Mouse (Mus musculus): ENCODE measurements around the gene Csrnp1. TPM values are rescaled to one million over a fixed set of nuclear protein-coding genes. Genes with fewer than 3 reads are reported as not detected.

Gene Csrnp1
- total RNA-seq, 2 experiments from 2014 or later: 2.7 to 3.2 TPM

DNA sequence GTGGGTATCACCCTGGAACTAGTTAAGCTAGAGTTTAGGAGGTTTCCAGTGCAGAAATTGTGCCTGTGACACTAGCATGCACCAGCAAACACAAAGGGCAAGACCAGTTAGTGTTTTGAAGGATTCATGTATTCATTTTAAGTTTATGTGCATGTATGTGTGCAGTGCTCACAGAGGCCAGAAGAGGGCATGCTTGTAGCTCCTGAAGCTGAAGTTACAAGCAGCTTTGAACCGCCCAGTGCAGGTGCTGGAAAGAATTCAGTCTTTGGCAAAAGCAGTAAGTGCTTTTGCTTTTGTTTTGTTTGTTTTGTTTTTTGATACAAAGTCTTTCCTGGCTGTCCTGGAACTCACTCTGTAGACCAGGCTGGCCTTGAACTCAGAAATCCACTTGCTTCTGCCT lies 23.4 kb upstream of the Csrnp1 start:
- no peak for ATAC-seq (replicated peaks; ENCODE audit: low FRiP score, poor library complexity, severe bottlenecking)

DNA sequence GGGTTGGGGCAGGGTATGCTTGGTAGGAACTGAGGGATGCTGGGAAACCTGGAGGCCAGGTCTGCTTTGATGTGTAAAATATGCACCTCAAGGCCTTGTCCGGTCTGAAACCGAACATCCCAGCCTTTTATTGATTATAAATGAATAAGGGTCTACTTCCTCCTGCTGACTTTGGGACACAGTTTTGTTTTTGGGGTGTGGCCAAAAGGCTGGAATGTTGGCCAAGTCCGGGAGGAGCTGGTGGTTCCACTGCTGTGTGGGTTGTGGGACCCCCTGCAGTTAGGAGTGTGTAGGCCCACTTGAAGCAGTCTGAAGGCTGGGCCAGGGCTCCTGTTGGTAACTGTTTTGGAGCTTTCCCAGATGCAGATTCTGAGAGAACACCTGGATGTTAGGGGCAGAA lies 21.5 kb upstream of the Csrnp1 start:
- ATAC-seq (replicated peaks; ENCODE audit: low FRiP score, poor library complexity, severe bottlenecking): no peak

DNA sequence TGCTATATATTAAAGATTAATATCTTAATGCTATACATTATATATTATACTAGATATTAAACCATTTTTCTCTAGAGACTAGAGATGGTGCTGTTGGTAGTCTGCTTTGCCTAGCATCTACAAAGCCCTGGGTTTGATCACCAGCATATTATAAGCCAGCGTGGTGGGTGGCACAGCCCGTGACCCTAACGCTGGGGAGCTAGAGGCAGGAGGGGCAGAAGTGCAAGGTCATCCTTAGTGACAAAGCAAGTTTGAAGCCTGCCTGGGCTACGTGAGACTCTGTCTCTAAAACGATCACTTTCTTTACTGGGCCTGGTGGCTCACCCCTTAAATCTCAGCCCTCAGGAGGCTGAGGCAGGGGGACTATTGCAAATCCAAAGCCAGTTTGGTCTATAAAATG lies 18.4 kb upstream of the Csrnp1 start:
- no peak for ATAC-seq (replicated peaks; ENCODE audit: low FRiP score, poor library complexity, severe bottlenecking)

DNA sequence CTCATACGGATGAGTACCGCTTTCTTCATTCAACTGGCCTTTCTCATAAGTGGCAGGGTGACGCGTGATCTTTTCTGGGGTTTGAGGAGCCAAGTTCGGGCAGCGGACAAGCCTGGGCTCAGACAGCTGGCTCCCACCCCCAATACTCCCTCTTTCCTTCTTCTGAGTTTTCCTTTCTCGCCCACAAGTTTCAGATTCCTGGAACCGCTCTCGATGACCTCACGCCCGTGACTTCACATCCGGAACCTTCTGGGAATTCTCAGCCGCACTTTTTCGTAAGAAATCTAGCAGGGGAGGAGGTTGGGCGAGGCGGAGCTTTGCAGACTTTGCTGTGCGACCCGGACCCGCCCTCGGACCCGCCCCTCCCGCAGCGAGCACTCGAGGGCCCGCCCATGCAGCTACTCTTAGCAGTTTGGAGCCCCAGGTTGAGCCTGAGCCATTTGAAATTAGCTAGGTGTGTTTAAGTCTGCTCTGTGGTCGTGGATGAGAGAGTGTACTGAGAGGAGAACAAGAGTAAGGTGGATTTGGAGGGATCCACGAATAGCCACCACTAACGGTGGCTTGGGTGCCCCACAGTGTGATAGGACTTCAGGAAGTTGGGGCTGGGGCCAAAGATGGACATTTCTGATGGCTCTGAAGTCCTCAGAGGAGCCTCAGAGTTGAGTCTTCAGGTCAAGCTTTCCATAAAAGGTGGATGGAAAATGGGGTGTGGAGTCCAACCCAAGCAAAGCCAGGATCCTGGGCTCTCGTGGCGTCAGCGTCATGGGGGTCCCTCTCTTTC lies 17.7 kb upstream of the Csrnp1 start:
- ATAC-seq (replicated peaks; ENCODE audit: low FRiP score, poor library complexity, severe bottlenecking): no peak

DNA sequence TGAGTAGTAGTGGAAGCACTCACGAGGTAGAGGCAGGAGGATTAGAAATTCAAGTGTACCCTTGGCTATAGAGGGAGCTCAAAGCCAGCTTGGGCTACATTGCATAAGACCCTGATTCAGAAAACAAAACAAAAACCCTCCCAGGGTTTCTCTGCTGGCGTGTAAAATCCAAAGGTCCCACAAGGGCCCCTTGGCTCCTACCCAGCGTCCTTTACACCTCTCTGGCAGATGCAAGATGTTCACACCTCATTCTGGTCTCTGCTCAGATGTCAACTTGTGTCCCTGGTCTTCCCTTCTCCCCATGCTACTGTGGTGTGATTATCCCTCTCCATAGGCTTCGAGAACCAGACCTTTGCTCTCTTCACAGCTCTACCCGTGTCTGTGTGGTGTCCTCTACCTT lies 16.3 kb upstream of the Csrnp1 start:
- ATAC-seq (replicated peaks; ENCODE audit: low FRiP score, poor library complexity, severe bottlenecking): no peak

DNA sequence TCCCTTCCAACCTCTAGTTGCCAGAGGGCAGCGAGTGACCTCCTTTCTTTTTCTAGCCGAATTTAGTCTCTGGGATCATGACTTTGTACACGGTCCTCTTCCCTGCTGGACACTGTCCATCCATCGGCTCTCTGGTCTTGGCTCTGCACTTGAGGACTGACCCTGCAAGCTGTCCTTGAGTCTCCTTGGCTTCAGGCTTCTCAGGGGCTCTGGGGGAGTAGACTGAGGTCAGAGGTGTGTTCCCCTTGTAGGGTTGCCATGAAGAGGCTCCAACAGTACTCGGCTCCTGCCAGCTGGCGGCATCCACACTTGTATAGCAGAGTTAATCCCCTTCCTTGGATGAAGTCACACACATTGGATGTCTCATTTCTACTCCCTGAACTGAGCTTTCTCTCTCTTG lies 15.2 kb upstream of the Csrnp1 start:
- no peak for ATAC-seq (replicated peaks; ENCODE audit: low FRiP score, poor library complexity, severe bottlenecking)

DNA sequence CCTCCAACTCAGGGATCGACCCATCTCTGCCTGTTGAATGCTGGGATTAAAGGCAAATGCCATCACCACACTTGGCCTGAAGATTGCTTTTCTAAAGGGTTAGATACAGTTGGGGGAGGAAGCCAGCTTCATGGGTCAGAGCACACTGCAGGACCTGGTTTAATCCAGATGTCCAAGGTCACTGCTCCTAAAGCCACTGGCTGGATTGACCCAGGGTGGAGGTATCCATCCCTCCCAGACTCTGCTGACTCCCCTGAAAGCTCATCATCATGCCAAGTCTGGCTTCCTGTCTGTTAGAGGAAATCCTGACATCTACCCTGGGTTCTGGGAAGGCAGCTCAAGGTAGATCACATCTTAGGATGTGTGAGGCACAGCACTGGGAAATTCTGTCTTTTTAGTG lies 14.3 kb upstream of the Csrnp1 start:
- ATAC-seq (replicated peaks; ENCODE audit: low FRiP score, poor library complexity, severe bottlenecking): no peak

DNA sequence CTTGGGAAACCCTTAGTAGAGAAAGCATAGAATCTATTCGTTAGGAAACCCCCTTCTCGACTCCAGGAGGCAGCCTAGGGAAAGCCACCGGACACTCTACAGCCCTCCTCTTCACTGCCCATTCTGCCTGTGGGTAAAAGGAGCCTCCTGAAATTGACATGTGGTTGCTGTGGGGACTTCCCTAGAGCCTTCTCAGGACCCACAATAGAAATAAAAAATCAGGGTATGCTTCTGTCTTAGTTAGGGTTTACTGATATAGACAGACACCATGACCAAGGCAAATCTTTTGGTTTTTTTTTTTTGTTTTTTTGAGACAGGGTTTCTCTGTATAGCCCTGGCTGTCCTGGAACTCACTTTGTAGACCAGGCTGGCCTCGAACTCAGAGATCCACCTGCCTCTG lies 11.6 kb upstream of the Csrnp1 start:
- ATAC-seq (replicated peaks; ENCODE audit: low FRiP score, poor library complexity, severe bottlenecking): no peak

DNA sequence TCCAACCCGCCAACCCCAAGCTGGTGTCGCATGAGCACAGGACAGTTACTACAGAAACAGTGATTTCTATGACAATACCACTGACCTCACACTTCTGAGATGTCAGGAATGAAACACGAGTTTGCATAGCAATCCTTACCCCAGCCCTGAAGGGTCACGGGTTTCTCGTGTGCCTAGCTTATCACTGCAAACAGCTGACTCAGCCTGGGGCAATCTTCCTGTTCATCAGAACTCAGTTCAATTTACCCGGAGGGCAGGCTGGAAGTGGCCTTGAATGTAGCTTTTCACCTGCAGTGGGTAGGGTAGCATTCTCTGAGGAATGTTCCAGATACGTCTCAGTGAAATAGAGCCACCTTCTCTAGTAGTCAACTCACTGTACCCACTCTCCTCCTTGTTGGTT lies 9.7 kb upstream of the Csrnp1 start:
- ATAC-seq (replicated peaks; ENCODE audit: low FRiP score, poor library complexity, severe bottlenecking): no peak

DNA sequence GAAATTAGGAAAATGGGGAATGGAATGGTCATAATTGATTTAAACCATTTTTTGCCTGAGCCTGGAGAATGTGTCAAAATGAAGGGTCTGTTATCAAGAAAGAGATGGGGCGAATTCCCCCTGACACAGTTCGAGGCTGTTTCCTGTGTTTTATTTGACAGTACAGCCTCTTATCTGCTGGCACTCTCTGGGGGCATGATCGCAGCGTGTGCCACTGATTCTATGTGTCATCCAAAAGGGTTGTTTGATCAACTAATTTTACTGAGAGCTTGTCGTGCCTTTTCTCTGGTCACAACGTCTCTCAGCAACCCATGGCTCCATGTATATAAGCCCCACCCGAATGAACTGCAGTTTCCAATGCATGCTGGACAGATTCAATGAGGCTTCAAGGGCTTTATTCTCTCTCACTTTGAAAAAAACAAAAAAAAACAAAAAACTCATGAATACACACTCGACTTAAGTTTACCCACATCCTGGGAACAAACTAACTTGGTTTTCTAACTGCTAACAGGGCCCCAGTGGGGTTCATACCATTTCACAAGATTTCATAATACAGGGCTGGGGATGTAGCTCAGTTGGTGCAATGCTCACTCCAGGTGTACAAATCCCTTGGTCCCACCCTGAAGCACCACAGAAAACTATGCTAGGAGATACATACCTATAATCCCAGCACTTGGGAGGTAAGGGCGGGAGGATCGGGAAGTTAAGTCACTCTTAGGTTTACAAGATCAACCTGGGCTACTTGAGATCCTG lies 8.8 kb upstream of the Csrnp1 start:
- ATAC-seq (replicated peaks; ENCODE audit: low FRiP score, poor library complexity, severe bottlenecking): no peak

DNA sequence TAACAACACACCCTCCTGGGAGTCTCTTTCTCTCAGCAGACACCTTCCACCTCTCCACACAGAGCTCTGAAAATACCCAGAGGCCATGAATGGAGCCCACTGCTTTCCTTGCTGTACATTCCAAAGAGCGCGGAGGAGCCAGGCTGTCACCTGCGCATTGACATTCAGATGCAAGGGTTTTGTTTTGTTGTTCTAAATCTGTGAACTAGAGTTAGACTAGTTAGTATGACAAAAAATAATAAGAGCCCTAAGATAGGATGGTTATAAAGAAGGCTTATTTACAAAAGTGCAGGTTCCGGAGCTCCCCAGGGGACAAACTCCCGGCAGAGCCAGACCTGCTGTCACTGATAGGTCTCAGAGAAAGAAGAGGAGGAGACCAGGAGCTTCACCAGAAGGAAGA lies 6.9 kb upstream of the Csrnp1 start:
- no peak for ATAC-seq (replicated peaks; ENCODE audit: low FRiP score, poor library complexity, severe bottlenecking)

DNA sequence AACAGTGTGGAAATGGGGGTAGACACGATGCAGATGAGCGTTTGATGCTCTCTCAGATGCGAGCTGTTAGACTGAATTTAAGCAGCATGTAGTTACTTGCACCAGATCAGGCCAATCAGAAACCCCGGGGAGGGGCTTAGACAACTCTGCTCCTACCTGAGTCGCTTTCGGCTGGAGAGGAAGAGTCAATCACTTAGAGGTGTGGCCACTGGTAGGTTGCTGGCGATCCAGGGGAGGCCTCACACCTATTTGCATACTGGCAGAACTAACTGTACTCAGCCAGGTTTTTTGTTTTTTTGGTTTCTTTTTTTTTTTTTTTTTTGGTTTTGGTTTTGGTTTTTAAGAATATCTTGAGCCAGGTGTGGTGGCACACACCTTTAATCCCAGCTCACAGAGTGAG lies 3.8 kb upstream of the Csrnp1 start:
- ATAC-seq (replicated peaks; ENCODE audit: low FRiP score, poor library complexity, severe bottlenecking): no peak

DNA sequence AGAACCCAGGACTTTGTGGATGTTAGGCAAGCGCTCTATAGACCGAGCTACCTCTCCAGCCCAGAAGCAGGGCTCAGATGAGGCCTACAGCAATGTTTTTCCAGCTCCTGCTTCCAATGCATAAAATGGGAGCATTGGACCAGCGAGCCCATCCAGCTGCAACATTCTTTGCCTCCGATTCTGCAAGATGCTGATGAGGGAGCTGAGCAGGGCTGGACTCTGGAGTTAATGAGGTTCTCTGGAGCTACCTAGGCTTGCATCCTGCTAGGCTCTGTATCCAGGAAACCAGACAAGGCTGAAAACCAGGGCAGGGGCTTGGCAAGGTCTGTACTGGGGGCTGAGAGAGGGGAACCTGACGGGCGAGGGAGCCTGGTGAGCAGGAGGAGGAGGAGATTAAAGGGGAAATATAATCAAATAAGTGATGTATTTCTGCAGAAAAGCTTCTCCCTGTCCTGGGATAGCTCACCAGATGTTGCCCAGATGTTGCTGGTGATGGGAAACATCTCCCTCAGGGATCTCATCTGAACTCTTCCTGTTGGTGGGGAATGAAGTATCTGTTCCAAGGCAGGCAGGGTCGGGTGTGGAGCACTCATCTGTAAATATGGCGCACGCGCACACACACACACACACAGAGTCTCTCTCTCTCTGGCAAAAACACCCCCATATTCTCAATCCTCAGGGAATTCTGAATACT lies 1.6 kb upstream of the Csrnp1 start:
- no peak for ATAC-seq (replicated peaks; ENCODE audit: low FRiP score, poor library complexity, severe bottlenecking)

DNA sequence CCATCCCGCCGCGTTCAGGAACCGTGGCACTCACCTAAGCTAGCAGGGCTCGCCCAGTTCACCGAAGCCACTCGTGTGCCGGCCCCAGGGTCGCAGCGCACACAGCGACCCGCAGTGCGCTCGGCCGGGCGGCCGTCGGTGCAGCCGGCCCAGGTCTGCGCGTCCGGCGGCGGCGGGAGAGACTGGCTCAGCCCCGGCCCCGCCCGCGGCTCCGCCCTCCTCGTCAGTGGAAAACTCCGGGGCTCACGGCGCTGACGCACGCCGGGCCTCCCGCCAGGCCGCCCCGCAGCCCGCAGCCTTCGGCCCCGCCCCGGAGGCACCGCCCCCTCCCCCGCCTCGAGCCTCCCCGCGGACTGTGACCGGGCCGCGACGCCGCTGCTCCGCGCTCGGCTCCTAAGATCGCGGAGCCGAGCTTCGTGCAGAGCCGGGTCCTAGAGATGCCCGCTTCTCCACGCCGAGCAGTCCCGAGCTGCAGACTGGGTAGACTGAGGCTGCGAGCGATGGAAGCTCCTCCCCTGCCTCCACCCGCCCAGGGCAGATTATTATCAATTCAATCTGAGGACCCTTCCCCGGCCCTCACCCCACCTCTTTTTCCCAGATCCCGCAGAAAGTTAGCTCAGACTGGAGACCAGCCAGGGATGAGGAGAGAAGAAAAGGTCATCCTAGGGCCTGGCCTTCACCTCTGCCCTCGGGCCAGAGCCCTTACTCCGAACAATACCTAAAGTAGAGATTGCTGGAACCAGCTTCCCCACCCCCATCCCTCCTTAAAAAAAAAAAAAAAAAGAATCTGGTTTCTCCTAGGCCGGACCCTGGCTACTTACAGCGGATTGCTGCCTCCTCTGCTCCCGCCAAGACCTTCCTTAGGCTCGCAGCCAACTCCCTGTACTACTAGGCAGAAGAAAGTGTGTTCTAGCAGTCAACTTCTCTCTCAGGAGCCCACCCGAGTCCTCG lies 598 bp downstream of the Csrnp1 start:
- ATAC-seq (replicated peaks; ENCODE audit: low FRiP score, poor library complexity, severe bottlenecking): no peak

DNA sequence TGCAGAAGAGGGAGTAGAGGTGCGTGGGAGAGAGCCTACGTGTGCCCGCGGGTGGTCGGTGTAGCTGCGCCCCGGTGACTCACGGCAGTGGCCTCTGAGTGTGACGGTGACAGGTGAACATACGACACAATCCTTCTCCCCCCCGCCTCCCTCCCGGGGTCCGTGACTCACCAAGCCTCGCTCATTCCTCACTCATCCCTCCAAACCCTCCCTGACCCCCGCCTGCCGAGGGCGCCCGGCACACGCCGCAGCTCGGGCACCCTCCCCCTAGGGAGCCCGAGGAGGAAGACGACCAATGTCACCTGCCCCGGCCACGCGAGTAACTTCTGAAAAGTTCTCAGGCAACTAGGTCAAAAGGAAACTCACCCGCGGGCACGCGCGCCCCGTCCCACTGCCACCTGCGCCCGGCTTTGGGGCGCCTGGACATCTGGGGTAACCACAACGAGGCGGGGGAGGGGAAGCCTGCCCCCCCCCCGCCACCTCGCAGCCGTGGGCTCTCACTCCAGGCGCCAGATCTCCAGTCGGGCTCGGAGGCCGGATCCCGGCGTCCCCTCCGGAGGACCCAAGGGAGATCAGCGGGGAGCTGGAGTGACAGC lies 1.4 kb downstream of the Csrnp1 start:
- ATAC-seq (replicated peaks; ENCODE audit: low FRiP score, poor library complexity, severe bottlenecking): no peak

DNA sequence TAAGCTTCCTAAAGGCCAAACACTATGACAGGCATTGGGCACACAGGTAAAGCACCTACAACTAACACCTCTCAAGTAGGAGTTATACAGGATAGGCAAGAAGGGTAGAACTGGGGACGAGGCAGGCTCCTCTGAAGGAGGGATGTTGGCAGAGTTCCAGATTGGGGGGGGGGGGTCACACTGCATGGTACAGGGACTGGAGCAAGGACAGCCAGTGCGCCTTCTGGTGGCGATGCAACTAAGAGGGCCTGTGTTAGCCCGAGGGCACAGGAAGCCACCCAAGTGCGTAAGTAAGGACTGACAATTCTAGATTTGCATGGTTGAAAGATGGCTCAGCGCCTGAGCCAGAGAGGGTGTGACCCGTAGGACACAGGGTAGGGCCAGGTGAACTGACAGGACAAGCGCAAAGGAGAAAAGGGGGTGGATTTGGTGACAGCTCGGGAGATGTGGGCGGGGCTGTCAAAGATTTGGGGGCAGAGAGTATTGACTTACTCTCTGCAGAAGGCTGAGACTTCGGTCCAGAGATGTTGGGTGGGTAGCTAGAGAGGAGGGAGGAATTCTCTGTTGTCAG lies 2.1 kb downstream of the Csrnp1 start:
- ATAC-seq (replicated peaks; ENCODE audit: low FRiP score, poor library complexity, severe bottlenecking): no peak

DNA sequence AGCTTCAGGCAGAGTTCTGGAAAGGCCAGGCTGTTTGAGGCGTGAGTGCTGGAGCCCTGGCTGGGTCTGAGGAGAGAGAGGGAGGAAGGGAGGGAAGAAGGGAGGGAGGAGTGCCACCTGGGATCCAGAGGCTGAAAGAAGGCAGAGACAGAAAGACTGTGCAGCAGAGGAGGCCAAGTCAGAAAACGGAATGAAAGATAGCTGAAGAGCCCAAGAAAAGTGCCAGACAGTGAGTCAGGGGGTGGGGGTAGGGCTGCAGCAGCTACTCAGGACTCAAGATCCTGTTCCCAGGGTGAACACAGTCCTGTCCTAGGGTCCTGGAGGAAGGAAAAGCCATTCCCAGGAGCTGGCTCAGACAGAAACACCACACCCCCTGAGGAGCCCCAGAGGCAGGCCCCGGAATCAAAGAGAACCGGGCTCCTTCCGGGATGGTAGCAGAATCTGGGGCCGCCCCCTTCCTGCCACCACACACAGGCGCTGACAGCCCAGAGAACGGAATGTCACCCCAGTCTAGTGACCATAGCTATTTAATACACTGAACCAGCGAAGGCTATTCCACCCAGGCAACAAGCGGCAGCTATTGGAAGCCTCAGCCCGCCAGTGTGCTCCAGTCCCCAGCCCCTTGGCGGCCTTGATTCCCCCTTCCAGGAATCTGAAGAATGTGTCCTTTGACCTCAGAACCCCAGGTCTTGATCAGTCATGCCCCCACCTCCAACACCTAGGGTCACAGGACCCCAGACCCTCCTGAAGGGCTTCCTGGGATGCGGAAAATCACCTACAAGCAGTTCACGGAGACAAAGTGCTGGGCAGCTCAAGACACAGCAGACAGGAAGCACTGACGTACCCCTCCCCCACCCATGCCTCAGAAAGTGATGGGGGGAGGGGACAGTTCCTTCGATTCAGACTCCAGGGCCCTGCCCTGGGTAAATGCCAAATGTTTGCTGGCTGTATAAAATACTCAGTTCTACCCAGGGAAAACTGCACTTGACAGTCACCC lies 3.0 kb downstream of the Csrnp1 start:
- no peak for ATAC-seq (replicated peaks; ENCODE audit: low FRiP score, poor library complexity, severe bottlenecking)

DNA sequence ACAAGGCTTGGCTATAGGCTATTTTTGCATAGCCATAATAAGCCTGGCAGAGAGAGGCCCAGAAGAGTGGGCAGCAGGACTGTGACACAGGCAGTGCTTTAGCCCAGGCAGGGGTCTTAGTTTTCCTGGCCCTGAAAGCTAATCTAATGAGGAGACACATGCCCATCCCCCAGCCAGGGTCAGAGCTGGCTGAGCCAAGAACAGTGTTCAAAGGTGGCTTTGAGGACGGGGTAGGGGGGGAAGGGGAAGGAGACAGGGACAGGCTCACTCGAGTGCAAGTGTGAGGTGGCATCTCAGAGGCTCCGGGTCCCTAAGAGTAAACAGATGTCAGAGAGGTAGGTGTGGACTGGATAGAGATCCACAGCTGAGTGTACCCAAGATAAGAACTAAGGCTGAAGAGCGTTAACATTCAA lies 3.7 kb downstream of the Csrnp1 start:
- no peak for ATAC-seq (replicated peaks; ENCODE audit: low FRiP score, poor library complexity, severe bottlenecking)

Measured in erythroblast, adult 5-6 weeks (primary cell).